Mouse (Mus musculus) embryo, embryonic 11.5 days (tissue): ENCODE data around the gene Osbpl10.

Experiments
- DNase-seq: peaks from one replicate; pipeline ENCODE4 v3.0.0-alpha.2; 2012; ENCODE audit warnings: low read depth, low spot score

The Osbpl10 gene

GRCm38 (mm10) chr9:115067071-115067470 is 88.7 kb downstream of the Osbpl10 start:
- DNase-seq, result no peak

GRCm38 (mm10) chr9:115075191-115075590 is 96.8 kb downstream of the Osbpl10 start:
- DNase-seq, result no peak

- peak; percentile 70 for DNase-seq
These were observed 110.1 kb downstream of the Osbpl10 start for GRCm38 (mm10) chr9:115088295-115088993.

- DNase-seq, result no peak
These were observed 111.3 kb downstream of the Osbpl10 start for GRCm38 (mm10) chr9:115089644-115090043.

GRCm38 (mm10) chr9:115096481-115096880 is 118.1 kb downstream of the Osbpl10 start:
- DNase-seq, result no peak

- DNase-seq, result no peak
These were observed 119.0 kb downstream of the Osbpl10 start for GRCm38 (mm10) chr9:115097340-115097739.

- no peak for DNase-seq
These were observed 122.0 kb downstream of the Osbpl10 start for GRCm38 (mm10) chr9:115100181-115100915.

- no peak for DNase-seq
These were observed 129.1 kb downstream of the Osbpl10 start for GRCm38 (mm10) chr9:115107430-115107829.

GRCm38 (mm10) chr9:115110655-115111054 is 132.3 kb downstream of the Osbpl10 start:
- no peak for DNase-seq

- no peak for DNase-seq
These were observed 138.9 kb downstream of the Osbpl10 start for GRCm38 (mm10) chr9:115117314-115117713.

GRCm38 (mm10) chr9:115120276-115120675 is 141.9 kb downstream of the Osbpl10 start:
- no peak for DNase-seq

GRCm38 (mm10) chr9:115120678-115121224 is 142.4 kb downstream of the Osbpl10 start:
- peak; percentile 36 for DNase-seq

GRCm38 (mm10) chr9:115127342-115127741 is 149.0 kb downstream of the Osbpl10 start:
- no peak for DNase-seq

GRCm38 (mm10) chr9:115133926-115134325 is 155.6 kb downstream of the Osbpl10 start:
- DNase-seq, result no peak

- no peak for DNase-seq
These were observed 156.4 kb downstream of the Osbpl10 start for GRCm38 (mm10) chr9:115134736-115135135.

- DNase-seq, result no peak
These were observed 157.0 kb downstream of the Osbpl10 start for GRCm38 (mm10) chr9:115135352-115135751.

- DNase-seq, result no peak
These were observed 159.5 kb downstream of the Osbpl10 start for GRCm38 (mm10) chr9:115137858-115138257.

GRCm38 (mm10) chr9:115139597-115140332 is 161.4 kb downstream of the Osbpl10 start:
- DNase-seq, result peak; percentile 37

GRCm38 (mm10) chr9:115147141-115147540 is 168.8 kb downstream of the Osbpl10 start:
- DNase-seq, result no peak

GRCm38 (mm10) chr9:115147586-115148355 is 169.4 kb downstream of the Osbpl10 start:
- no peak for DNase-seq
